Mouse (Mus musculus) liver, adult 2 months (tissue): ENCODE measurements around the gene Slc17a2.

Source experiments
- CTCF ChIP-seq: fragments of 200-500 bp; IDR thresholded peaks from 2 replicates; pipeline ENCODE4 v1.5.1; 2011; ENCODE audit warnings: low read depth, low read length, control low read depth
- POLR2A ChIP-seq: fragments of 200-500 bp; IDR thresholded peaks from 2 replicates; pipeline ENCODE4 v1.6.1; 2011; ENCODE audit warnings: low read length, control low read depth; ENCODE audit not compliant: insufficient read depth; ENCODE audit errors: extremely low read depth

- TF ChIP-seq CTCF (no peak), POLR2A (no peak)
Observed at GRCm38 (mm10) chr13:23764324-23765171, 42.2 kb upstream of the Slc17a2 start.
